Mouse (Mus musculus): ENCODE measurements at regions not wholly inside any gene's neighbourhood (a gene's known extent, or its start where the extent isn't known, plus 50 kb on each side); places are given as distances from the start of the nearest gene placed in this dataset.
A peak's percentile ranks its signal among the peaks of the same experiment; 100 is the strongest.

DNA sequence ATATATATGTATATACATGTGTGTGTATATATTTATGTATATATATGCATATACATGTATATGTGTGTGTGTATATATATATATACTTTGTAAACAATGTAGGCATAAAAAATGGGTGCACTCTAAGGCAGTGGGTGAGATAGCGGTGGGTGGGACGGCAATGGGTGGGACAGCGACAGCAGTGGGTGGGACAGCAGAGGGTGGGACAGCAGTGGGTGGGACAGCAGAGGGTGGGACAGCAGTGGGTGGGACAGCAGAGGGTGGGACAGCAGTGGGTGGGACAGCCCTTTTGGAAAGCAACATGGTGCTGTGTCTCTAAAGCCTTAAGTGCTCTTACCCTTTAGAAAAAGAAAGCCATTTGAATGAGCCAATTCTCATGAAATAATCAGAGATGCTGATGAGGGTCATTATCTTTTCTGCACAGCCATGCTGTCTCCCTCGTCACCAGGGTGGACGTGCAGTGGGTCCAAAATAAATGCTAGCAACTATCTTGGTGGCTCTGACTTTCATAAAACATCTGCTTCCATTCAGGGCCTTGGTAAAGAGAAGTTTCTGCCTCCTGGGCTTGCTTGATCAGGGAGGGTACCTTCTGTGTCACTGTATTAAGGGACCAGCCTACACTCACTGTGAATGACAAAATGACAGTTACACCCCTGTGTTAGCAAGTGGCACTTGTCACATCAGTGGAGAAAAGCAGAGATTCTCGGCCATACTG lies 119.3 kb upstream of the Slc44a1 start:
- no peak for DNase-seq (ENCODE audit: low spot score)

DNA sequence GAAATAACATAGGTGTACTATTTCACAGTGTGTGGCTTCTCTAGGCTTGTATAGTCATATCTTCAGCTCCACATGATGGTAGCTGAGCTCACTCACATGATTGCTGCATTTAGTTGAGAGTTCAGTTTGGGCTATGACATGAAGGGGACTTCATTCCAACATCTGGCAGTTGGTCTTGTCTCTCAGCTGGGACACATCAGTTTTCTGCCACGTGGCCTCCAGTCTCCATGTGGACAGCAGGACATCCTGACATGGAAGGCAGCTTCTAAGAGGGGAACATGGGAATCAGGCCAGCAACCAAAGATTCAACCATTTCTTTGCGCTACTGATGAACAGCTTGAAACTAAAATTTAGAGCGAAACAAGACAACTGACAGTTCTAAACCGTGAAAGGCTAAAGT lies 121.2 kb upstream of the Slc44a1 start:
- no peak for DNase-seq (ENCODE audit: low spot score)

- no peak for DNase-seq (ENCODE audit: low spot score)
These were observed 122.0 kb upstream of the Slc44a1 start for GRCm38 (mm10) chr4:53318181-53318580.

DNA sequence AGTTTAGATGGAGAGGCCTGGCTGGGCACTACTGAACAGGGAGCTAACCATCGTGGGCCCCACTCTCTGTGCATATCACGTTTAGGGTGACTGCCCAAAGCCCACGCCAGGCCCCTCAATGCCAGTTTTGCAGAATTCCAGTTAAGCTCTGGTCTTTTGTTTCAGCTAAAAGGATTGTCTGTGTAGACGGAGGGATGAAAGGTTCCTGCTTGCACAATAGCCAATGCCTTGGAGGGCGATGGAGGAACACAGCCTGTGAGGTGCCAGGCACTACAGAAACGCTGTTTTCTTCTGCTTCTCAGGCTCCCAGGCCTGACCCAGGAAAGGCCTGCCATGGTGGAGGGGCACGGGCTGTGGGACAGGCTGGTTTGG lies 122.8 kb upstream of the Slc44a1 start:
- DNase-seq (ENCODE audit: low spot score): no peak

DNA sequence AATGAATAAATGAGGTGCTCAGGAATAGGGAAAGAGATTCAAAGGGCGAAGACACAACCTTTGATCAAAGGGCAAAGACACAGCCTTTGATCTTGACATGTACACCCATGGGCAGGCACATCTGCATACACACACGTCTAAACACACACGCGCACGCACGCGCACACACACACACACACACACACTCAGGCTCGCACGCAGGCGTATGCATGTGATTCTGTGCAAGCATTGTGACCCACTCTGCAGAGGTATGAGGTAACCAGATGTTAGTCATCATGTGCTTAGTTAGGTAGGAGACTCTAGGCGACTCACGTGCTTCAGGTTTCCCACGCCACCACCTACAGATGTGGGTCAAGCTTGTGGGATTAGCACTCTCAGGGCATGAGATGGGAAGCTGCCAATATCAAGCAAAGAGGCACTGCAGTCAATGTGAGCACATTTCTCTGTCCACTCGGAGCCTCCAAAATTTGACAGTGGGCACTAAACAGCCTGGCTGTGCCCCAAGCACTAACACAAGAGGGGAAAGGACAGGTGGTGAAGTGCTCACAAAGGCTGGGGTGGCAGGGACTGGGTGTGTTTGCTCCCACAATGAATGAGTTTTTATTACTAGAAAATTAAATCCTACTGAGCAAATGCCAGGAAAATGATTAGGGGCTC lies 123.3 kb upstream of the Slc44a1 start:
- no peak for DNase-seq (ENCODE audit: low spot score)

- DNase-seq (ENCODE audit: low spot score): no peak
These were observed 124.1 kb upstream of the Slc44a1 start for GRCm38 (mm10) chr4:53315876-53316762.

GRCm38 (mm10) chr4:53315121-53315875 lies 124.9 kb upstream of the Slc44a1 start:
- no peak for DNase-seq (ENCODE audit: low spot score)

DNA sequence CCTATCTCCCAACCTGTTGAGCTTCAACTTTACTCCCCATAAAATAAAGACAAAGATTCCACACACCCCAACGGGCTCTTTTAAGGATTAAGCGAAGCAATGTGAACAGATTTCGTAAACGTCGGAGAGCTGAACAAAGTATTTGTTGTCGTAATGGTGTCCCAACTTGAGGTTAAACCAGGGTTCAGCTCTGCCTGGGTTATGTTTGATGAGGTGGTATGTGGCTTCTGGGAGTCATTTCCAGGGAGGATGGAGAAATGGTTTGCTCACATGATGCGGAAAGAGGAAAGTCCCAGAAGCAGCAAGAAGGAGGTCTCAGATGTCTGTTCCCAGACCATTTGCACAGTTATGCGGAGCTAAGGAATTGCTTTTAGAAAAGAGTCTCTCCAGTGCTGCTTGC lies 126.1 kb upstream of the Slc44a1 start:
- no peak for DNase-seq (ENCODE audit: low spot score)

- no peak for DNase-seq (ENCODE audit: low spot score)
These were observed 133.1 kb upstream of the Slc44a1 start for GRCm38 (mm10) chr4:53307121-53307520.

GRCm38 (mm10) chr4:53304782-53305385 lies 135.3 kb upstream of the Slc44a1 start:
- no peak for DNase-seq (ENCODE audit: low spot score)

GRCm38 (mm10) chr4:53304290-53304654 lies 135.9 kb upstream of the Slc44a1 start:
- DNase-seq (ENCODE audit: low spot score): no peak

DNA sequence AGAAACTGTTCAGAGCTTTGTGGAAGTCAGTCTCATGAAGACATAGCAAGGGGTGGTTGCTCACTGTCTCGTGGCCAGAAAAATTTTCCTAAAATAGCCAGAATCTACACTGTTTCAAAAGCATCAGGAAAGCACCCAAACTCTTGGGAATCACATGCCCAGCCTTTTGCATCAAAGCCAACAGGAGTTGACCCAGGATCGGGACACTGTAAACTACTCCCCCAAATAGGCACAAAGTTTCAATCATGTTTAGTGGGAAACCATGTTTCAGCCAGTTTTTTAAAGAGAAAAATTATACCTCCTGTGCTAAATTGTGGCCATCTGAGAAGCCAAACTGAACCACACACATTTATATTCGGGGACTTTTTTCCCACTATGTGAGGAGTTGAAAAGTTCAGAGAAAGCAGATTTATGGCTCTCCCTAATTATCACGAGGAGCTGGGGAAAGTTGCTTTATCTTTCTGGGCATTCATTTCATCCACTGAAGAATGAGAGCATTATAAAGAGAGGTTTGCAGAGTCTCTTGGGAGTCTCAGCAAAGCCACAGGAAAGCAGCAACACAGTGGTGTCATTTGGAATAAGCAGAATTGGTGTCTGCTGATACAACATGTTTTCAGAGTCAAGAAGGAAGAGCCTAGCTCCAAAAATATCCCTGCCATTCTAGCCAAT lies 136.5 kb upstream of the Slc44a1 start:
- DNase-seq (ENCODE audit: low spot score): no peak

- no peak for DNase-seq (ENCODE audit: low spot score)
These were observed 138.3 kb upstream of the Abca1 start for GRCm38 (mm10) chr4:53297975-53298374.

- DNase-seq (ENCODE audit: low spot score): no peak
These were observed 132.9 kb upstream of the Abca1 start for GRCm38 (mm10) chr4:53292606-53293005.

DNA sequence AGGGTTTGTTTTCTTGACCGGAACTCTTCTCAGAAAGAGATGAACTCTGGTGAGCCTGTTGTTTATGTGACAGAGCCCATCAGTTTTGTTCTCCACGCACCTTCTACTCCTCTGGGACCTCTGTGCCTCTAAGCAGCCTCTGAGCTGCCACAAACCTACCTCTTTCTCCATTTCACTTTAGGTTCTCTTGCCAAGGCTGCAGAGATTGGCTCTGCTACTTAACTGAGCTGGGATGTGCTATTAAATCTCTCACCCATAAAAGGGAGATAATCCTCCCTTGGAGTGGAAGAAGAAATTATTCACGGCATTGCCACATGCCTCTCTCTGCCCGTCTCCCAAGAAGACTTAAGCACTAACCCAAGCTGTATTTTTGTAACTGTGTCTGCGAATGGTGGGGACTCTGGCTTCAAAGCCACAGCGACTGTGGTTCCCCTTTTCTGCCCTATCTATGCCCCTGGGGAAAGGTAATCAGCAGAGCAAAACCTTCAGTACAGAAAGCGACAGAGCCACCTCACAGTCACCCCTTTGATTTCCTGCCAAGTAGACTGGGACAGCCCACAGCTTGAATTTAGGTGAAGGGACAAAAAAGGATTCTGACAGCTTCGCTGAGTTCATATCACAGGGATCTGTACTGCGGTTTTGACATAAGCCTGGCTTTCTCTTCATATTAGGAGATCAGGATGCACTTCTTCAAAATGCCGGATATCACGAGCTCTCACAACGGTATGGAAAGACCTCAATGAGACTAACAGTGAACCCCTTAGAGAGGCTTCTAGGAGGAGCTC lies 118.2 kb upstream of the Abca1 start:
- no peak for DNase-seq (ENCODE audit: low spot score)

DNA sequence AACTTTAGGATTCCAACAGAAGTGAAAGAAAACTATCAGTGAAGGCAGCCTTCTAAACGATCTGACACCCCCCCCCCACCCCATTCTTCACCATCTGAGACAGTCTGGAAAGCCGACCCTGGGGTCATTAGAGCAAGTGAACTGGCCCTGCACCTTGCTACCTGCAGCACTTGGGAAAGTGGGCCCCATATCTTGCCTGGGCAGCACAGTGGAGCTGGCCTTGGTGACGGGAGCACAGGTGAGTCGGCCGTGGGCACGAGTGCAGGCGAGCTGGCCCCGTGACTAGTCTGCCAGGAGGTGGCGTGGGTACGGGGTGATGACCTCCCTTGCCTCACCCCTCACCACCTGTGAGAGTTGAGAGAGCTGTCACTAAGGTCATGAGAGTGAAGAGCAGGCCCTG lies 110.7 kb upstream of the Abca1 start:
- DNase-seq (ENCODE audit: low spot score): no peak

DNA sequence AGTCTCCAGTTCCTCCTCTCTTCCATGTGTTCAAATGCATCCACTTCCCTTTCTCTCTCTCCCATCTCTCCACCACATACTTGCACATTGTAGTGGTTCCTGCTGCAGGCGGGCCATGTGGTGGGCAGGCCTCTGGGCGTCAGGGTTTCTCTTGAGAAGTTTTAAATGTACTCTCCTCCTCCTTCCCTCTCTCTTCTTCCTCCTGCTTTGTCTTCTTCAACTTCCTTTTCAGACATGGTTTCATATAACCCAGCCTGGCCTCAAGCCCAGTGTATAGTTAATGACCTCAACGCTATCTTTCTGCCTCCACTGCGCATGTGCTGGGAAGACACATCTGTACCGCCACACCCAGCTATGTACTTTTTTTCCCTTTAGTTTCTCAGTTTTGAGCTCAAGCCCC lies 110.3 kb upstream of the Abca1 start:
- peak; percentile 26 for DNase-seq (ENCODE audit: low spot score)

GRCm38 (mm10) chr4:53269251-53269842 lies 109.7 kb upstream of the Abca1 start:
- no peak for DNase-seq (ENCODE audit: low spot score)

- DNase-seq (ENCODE audit: low spot score): no peak
These were observed 105.2 kb upstream of the Abca1 start for GRCm38 (mm10) chr4:53264901-53265300.

- DNase-seq (ENCODE audit: low spot score): no peak
These were observed 104.8 kb upstream of the Abca1 start for GRCm38 (mm10) chr4:53264501-53264900.

All from heart, adult 8-10 months (tissue).